Mouse (Mus musculus) lung, postnatal 0 days (tissue): ENCODE measurements at regions not wholly inside any gene's neighbourhood (a gene's known extent, or its start where the extent isn't known, plus 50 kb on each side); places are given as distances from the start of the nearest gene placed in this dataset.
A peak's percentile ranks its signal among the peaks of the same experiment; 100 is the strongest.

Source experiments
- CTCF ChIP-seq: IDR thresholded peaks from 2 replicates; pipeline ENCODE4 v1.5.1; 2016; ENCODE audit warnings: antibody characterized with exemption, mild to moderate bottlenecking
- EP300 ChIP-seq: IDR thresholded peaks from 2 replicates; pipeline ENCODE4 v1.6.1; 2016; ENCODE audit warnings: antibody characterized with exemption, mild to moderate bottlenecking, control low read depth

DNA sequence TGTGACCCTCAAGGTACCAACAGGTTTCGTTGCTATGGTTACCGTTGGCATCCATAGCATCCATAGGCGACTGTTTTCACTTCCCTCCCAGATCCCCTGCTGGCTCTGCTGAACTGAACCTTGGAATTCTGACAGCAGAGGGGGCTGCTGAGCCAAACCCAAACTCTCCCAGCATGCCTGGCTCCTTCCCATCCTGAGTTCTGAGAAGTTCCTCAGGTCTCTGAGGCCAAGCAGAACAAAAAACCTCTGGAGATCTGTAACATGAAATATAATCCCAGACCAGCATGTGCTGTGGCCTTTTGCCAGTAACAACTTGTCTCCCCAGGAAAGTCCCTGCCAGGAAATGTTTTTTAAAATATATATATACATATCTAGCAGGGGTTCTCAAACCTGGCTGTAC lies 56.1 kb upstream of the Clint1 start:
- TF ChIP-seq EP300 (no peak), CTCF (peak; percentile 88)
